Mouse (Mus musculus) forebrain, embryonic 11.5 days (tissue): ENCODE data around the gene Itga3. TPM values are rescaled to one million over a fixed set of nuclear protein-coding genes. Genes with fewer than 3 reads are reported as not detected.
A peak's percentile ranks its signal among the peaks of the same experiment; 100 is the strongest.

Experiments
- ATAC-seq: fragments of 200-750 bp; cut with Nextera tagmentation; replicated peaks from 2 replicates; pipeline ENCODE4 v1.8.0; 2017; ENCODE audit warnings: moderate TSS enrichment; ENCODE audit not compliant: low FRiP score
- DNase-seq: peaks from one replicate; pipeline ENCODE4 v3.0.0-alpha.2; 2017; ENCODE audit warnings: low spot score
- H3K27ac ChIP-seq: fragments of 300-500 bp; sonication (generic); 2 replicates; pipeline ENCODE4 v1.5.1; 2014; ENCODE audit warnings: low read depth, low read length
- H3K27me3 ChIP-seq: fragments of 300-500 bp; sonication (generic); 2 replicates; pipeline ENCODE4 v1.6.1; 2014; ENCODE audit warnings: mild to moderate bottlenecking, low read length, mixed read lengths; ENCODE audit not compliant: control insufficient read depth, insufficient read depth
- H3K36me3 ChIP-seq: fragments of 300-500 bp; sonication (generic); 2 replicates; pipeline ENCODE4 v1.6.1; 2014; ENCODE audit warnings: mild to moderate bottlenecking, low read length, moderate library complexity, mixed read lengths; ENCODE audit not compliant: control insufficient read depth, insufficient read depth
- H3K4me1 ChIP-seq: fragments of 300-500 bp; sonication (generic); replicated peaks from 2 replicates; pipeline ENCODE4 v1.6.1; 2014; ENCODE audit warnings: low read length, mixed read lengths; ENCODE audit not compliant: control insufficient read depth, insufficient read depth
- H3K4me2 ChIP-seq: fragments of 300-500 bp; sonication (generic); 2 replicates; pipeline ENCODE4 v1.6.1; 2014; ENCODE audit warnings: low read depth, mild to moderate bottlenecking, low read length, moderate library complexity, mixed read lengths; ENCODE audit not compliant: severe bottlenecking
- H3K4me3 ChIP-seq: fragments of 300-500 bp; sonication (generic); 2 replicates; pipeline ENCODE4 v1.5.1; 2014; ENCODE audit warnings: low read depth, low read length
- H3K9ac ChIP-seq: fragments of 300-500 bp; sonication (generic); 2 replicates; pipeline ENCODE4 v1.6.1; 2014; ENCODE audit warnings: low read length
- H3K9me3 ChIP-seq: fragments of 300-500 bp; sonication (generic); 2 replicates; pipeline ENCODE4 v1.6.1; 2016; ENCODE audit warnings: low read length, mixed read lengths; ENCODE audit not compliant: control insufficient read depth
- WGBS: fragments of 180-500 bp; shearing (Covaris S2); extraction: QIAGEN DNeasy Blood & Tissue Kit; methylation state at CpG from one replicate; pipeline ENCODE4 v1.1.7; 2014; 5-methylcytosine and 5-hydroxymethylcytosine counted together
- polyA plus RNA-seq: library from polyadenylated mRNA; unstranded; fragments of >200 nt; fragmentation: Nextera tagmentation; extraction: Ambion mirVana; gene quantifications from 2 replicates; pipeline ENCODE4 v1.2.1, GENCODE M21; 2014

Itga3 gene
- polyA plus RNA-seq, 1 experiment from 2014 or later: 4.4 TPM

- no peaks in the 10 kb centered on the region for H3K9me3 ChIP-seq
- no peak overlapping the region for H3K9ac ChIP-seq
- DNase-seq: no peak
- peaks cover 6% of the 10 kb centered on the region; the same call in 1 of the 2 replicates for H3K27me3 ChIP-seq
- no peak overlapping the region for H3K4me2 ChIP-seq
- no peaks in the 10 kb centered on the region for H3K36me3 ChIP-seq
- 69% methylated on average over 8 of the region's 8 CpGs for WGBS
- H3K27ac ChIP-seq: no peak overlapping the region
- ATAC-seq: no peak
- peaks cover 5% of the 10 kb centered on the region; the same call in 1 of the 2 replicates for H3K4me1 ChIP-seq
- H3K4me3 ChIP-seq: no peak overlapping the region
These were observed 6.2 kb downstream of the Itga3 start for GRCm38 (mm10) chr11:95070140-95071107.

GRCm38 (mm10) chr11:95069226-95069957 is 7.2 kb downstream of the Itga3 start:
- H3K4me1 ChIP-seq: no peaks in the 10 kb centered on the region

DNA sequence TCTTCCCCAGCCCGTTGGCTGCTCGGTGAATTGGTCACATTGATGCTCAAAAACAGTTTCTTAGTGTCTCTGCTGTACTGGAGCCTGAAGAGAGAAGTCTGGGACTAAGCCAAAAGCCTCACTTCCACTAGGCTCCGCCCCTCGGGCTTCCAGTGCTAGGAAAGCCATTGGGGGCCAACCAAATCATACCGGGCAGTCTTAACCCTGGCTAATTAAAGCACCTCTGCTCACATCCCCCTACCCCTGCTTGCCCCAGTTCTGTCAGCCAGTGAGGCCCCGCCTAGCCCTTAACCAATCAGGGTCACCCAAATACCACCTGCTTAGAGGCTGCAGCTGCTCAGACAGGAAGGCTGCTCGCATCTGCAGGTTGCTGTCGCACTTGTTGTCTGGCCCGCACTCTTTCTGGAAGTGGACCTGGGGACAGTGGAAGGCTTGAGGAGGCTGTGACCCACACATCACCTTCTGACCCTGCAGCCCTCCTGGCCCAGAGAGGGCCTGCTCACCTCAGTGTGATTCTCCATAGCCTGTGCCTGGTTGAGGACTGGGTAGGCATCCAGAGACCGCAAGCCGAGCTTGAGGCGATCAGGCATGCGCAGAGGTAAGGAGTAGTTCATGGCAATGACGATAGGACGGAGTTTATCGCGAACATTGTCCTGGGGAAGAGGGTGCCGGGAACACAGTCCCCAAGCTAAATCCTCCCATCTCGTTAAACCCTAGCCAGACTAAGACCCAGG is 19.7 kb downstream of the Itga3 start:
- Histone ChIP-seq H3K4me2 (peak overlapping the region; percentile 49), H3K27ac (no peak overlapping the region), H3K27me3 (no peaks in the 10 kb centered on the region; the same call in 1 of the 2 replicates), H3K4me3 (peak overlapping the region; percentile 14; the same call in 1 of the 2 replicates), H3K9me3 (no peaks in the 10 kb centered on the region), H3K4me1 (peaks cover 4% of the 10 kb centered on the region; the same call in 1 of the 2 replicates), H3K36me3 (no peaks in the 10 kb centered on the region), H3K9ac (peak overlapping the region; percentile 12; the same call in 1 of the 2 replicates)
- ATAC-seq: peak; percentile 51; the same call in 1 of the 2 replicates
- WGBS: 13% methylated on average over 19 of the region's 19 CpGs
- peak; percentile 61 for DNase-seq

More at GRCm38 (mm10) chr11:95069226-95069957, 7.2 kb downstream of the Itga3 start:
- Histone ChIP-seq H3K27me3 (peaks cover 2% of the 10 kb centered on the region; the same call in 1 of the 2 replicates), H3K27ac (no peak overlapping the region), H3K36me3 (no peaks in the 10 kb centered on the region), H3K9ac (no peak overlapping the region), H3K4me2 (no peak overlapping the region), H3K9me3 (no peaks in the 10 kb centered on the region), H3K4me3 (no peak overlapping the region)
- no peak for DNase-seq
- WGBS: 85% methylated on average over 10 of the region's 10 CpGs
- no peak for ATAC-seq

DNA sequence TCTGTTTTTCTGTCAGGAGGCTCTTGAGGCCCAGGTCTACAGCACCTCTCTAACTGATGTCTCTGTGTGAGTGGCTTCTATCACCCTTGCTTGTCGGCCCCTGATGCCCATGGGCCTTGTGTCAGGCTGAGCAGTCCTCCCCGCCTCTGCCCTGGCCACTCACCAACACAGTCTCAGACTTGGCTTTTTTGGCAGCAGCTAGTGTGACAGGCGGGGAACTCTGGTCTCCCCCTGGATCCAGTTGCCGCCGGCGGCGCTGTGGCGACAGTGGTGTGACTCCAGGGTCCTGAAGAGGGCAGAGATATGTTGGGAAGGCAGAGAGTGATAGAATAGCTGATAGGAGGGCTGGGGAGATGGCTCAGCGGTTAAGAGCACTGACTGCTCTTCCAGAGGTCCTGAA is 23.5 kb downstream of the Itga3 start:
- H3K9me3 ChIP-seq: no peaks in the 10 kb centered on the region
- ATAC-seq: no peak
- no peak overlapping the region for H3K4me2 ChIP-seq
- no peak overlapping the region for H3K27ac ChIP-seq
- no peaks in the 10 kb centered on the region for H3K36me3 ChIP-seq
- H3K27me3 ChIP-seq: no peaks in the 10 kb centered on the region; the same call in 1 of the 2 replicates
- WGBS: 87% methylated on average over 9 of the region's 9 CpGs
- H3K4me3 ChIP-seq: no peak overlapping the region
- H3K4me1 ChIP-seq: peaks cover 4% of the 10 kb centered on the region; the same call in 1 of the 2 replicates
- no peak for DNase-seq
- no peak overlapping the region for H3K9ac ChIP-seq

GRCm38 (mm10) chr11:95046980-95047680 is 29.5 kb downstream of the Itga3 start:
- Histone ChIP-seq H3K36me3 (no peaks in the 10 kb centered on the region), H3K4me2 (no peak overlapping the region), H3K4me1 (no peaks in the 10 kb centered on the region), H3K9me3 (no peaks in the 10 kb centered on the region), H3K9ac (no peak overlapping the region), H3K27ac (no peak overlapping the region), H3K27me3 (no peaks in the 10 kb centered on the region), H3K4me3 (no peak overlapping the region)
- 57% methylated on average over 9 of the region's 9 CpGs for WGBS
- DNase-seq (peak; percentile 79), ATAC-seq (peak; percentile 42; the same call in 1 of the 2 replicates)

- Histone ChIP-seq H3K27me3 (no peaks in the 10 kb centered on the region), H3K4me3 (no peak overlapping the region), H3K4me2 (no peak overlapping the region), H3K27ac (no peak overlapping the region), H3K9ac (no peak overlapping the region), H3K36me3 (no peaks in the 10 kb centered on the region), H3K4me1 (peaks cover 5% of the 10 kb centered on the region; the same call in 1 of the 2 replicates), H3K9me3 (no peaks in the 10 kb centered on the region)
- 59% methylated on average over 12 of the region's 13 CpGs for WGBS
- no peak for ATAC-seq
- no peak for DNase-seq
These were observed 32.3 kb downstream of the Itga3 start for GRCm38 (mm10) chr11:95044185-95044870.

DNA sequence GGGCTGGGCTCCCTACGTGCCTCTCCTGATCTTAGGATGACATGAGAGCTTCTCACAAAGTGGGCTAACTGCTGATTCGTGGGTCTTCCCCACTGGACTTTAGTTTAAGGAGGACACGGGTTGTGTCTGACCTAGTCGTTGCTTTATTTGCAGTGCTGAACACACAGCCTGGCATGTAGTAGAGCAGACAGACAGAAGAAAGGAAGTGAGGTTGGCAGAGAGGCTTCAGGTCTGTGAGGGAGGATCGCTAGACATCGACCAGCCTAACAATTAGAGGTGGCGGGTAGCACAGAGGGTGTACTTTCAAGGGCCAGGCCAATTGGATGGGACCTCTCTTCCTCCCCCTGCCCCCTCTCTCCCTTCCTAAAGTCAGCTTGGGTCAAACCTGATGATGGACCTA is 33.0 kb downstream of the Itga3 start:
- peak overlapping the region; percentile 8; the same call in 1 of the 2 replicates for H3K9ac ChIP-seq
- no peak overlapping the region for H3K27ac ChIP-seq
- no peak overlapping the region for H3K4me3 ChIP-seq
- no peaks in the 10 kb centered on the region for H3K27me3 ChIP-seq
- no peak for ATAC-seq
- H3K4me1 ChIP-seq: peaks cover 5% of the 10 kb centered on the region; the same call in 1 of the 2 replicates
- DNase-seq: no peak
- WGBS: 54% methylated on average over 7 of the region's 7 CpGs
- H3K36me3 ChIP-seq: no peaks in the 10 kb centered on the region
- H3K9me3 ChIP-seq: no peaks in the 10 kb centered on the region
- H3K4me2 ChIP-seq: no peak overlapping the region
